Mouse (Mus musculus) left cerebral cortex, postnatal 10 days (tissue): ENCODE data around the gene Sh3pxd2a. TPM values are rescaled to one million over a fixed set of nuclear protein-coding genes. Genes with fewer than 3 reads are reported as not detected.

ENCODE experiments used
- DNase-seq, 2 experiments: peaks; one replicate each; pipeline ENCODE4 v3.0.0; 2021 to 2022; ENCODE audit warnings: low spot score in 2 of 2, mixed read lengths in 1 of 2; ENCODE audit errors: extremely low spot score in 1 of 2
- intact Hi-C: fragments of 180-260 bp; cut with DNase I; formaldehyde crosslinking; loops from one replicate; pipeline ENCODE4 v1.15.1; 2025
- total RNA-seq, 2 experiments: library from RNA; stranded (reverse); gene quantifications; 2 replicates each; pipeline ENCODE4 v1.2.3; 2021

Gene Sh3pxd2a
- total RNA-seq, 2 experiments from 2014 or later: 22.8 to 23.4 TPM

GRCm38 (mm10) chr19:47247791-47248190, 216.4 kb downstream of the Sh3pxd2a start:
- intact Hi-C loops: no loop called here
- DNase-seq: no peak

GRCm38 (mm10) chr19:47245512-47245911, 218.7 kb downstream of the Sh3pxd2a start:
- DNase-seq: no peak
- intact Hi-C loops: no loop called here

- intact Hi-C loops: no loop called here
- no peak for DNase-seq
Observed at GRCm38 (mm10) chr19:47242227-47242626, 222.0 kb downstream of the Sh3pxd2a start.

GRCm38 (mm10) chr19:47240957-47241356, 223.2 kb downstream of the Sh3pxd2a start:
- intact Hi-C loops: no loop called here
- DNase-seq: no peak

GRCm38 (mm10) chr19:47240076-47240475, 224.1 kb downstream of the Sh3pxd2a start:
- DNase-seq: no peak
- intact Hi-C loops: no loop called here

GRCm38 (mm10) chr19:47233087-47233486, 231.1 kb downstream of the Sh3pxd2a start:
- intact Hi-C loops: no loop called here
- peak in 1 of 2 experiments; percentile 16 for DNase-seq

GRCm38 (mm10) chr19:47232077-47232865, 231.9 kb downstream of the Sh3pxd2a start:
- intact Hi-C loops: no loop called here
- DNase-seq: no peak

GRCm38 (mm10) chr19:47231389-47231788, 232.8 kb downstream of the Sh3pxd2a start:
- no peak for DNase-seq
- intact Hi-C loops: no loop called here

- intact Hi-C loops: no loop called here
- peak in 1 of 2 experiments; percentile 14 for DNase-seq
Observed at GRCm38 (mm10) chr19:47230682-47231081, 233.5 kb downstream of the Sh3pxd2a start.

- DNase-seq: peak in 1 of 2 experiments; percentile 13
- intact Hi-C loops: no loop called here
Observed at GRCm38 (mm10) chr19:47230082-47230481, 234.1 kb downstream of the Sh3pxd2a start.

- intact Hi-C loops: no loop called here
- DNase-seq: peak in 1 of 2 experiments; percentile 19
Observed at GRCm38 (mm10) chr19:47229461-47229860, 234.7 kb downstream of the Sh3pxd2a start.

GRCm38 (mm10) chr19:47228725-47229252, 235.4 kb downstream of the Sh3pxd2a start:
- intact Hi-C loops: no loop called here
- DNase-seq: peak; percentile 42 to 82

GRCm38 (mm10) chr19:47225791-47226190, 238.4 kb downstream of the Sh3pxd2a start:
- DNase-seq: peak in 1 of 2 experiments; percentile 15
- intact Hi-C loops: no loop called here

GRCm38 (mm10) chr19:47224743-47225142, 239.5 kb downstream of the Sh3pxd2a start:
- no peak for DNase-seq
- intact Hi-C loops: no loop called here

- intact Hi-C loops: no loop called here
- no peak for DNase-seq
Observed at GRCm38 (mm10) chr19:47222841-47223557, 241.2 kb downstream of the Sh3pxd2a start.

GRCm38 (mm10) chr19:47222154-47222840, 241.9 kb downstream of the Sh3pxd2a start:
- intact Hi-C loops: no loop called here
- DNase-seq: no peak

- intact Hi-C loops: no loop called here
- DNase-seq: no peak
Observed at GRCm38 (mm10) chr19:47221500-47222153, 242.6 kb downstream of the Sh3pxd2a start.

GRCm38 (mm10) chr19:47221006-47221405, 243.2 kb downstream of the Sh3pxd2a start:
- intact Hi-C loops: no loop called here
- no peak for DNase-seq

GRCm38 (mm10) chr19:47220232-47220631, 244.0 kb downstream of the Sh3pxd2a start:
- intact Hi-C loops: no loop called here
- no peak for DNase-seq
